Mouse (Mus musculus) embryonic stem cell, embryonic (primary cell): Measurements from ENCODE around the gene Coasy.
"Not testable (repeated sequence)": the region's sequence is repeated elsewhere in the genome, so short reads cannot be mapped to it uniquely, and the experiment has no call there.

Experiments
- CTCF ChIA-PET, 4 experiments: fragments of 300-600 bp in 2 of 4; fragments of 350-600 bp in 2 of 4; sonication (Branson Sonifier 250); formaldehyde crosslinking; loops; one replicate each; lab custom pipeline; 2022; ENCODE audit warnings: inconsistent platforms in 2 of 4; lab: Charles Lee
- POLR2A ChIA-PET, 4 experiments: fragments of 300-600 bp in 2 of 4; fragments of 350-600 bp in 2 of 4; sonication (Branson Sonifier 250); formaldehyde crosslinking; loops; one replicate each; lab custom pipeline; 2022; ENCODE audit warnings: antibody characterized with exemption in 4 of 4, inconsistent platforms in 1 of 4; lab: Charles Lee

Gene Coasy

DNA sequence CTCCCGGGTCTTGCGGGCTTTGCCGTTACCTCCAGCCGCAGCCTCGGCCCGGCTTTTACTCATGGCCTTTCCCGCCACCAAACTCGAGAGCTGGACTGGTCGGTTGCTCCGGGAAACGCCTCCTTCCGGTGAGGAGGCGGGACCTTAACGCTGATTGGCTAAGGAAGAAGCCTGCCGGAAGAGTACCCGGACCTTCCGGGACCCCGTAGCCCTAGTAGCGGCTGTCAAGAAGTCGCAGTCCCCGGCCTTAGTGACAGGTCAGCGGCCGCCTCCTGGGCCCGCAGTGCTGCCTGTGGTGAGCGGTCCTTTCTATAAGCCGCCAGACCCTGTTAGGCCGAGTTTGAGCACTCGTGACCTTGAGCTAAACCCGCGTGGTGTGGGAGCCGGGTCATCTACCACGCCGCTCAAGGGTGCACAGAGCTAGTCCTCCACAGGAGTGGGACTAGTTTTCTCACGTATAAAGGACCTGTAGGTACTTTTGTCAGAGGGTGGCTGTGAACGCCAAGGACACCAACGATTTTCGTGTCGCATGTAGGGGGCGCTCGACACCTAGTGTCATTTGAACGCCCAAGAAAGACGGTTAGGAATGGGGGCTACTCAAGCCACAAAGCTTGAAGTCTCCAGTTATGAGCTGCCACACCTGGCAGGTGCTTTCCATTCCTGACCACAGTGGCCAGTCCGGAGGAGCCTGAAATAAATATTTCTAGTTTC lies 13.1 kb downstream of the Coasy start, which contains the start of gene Psmc3ip:
Gene Psmc3ip (minus strand): TSS at position 123 of the 711 bp plus-strand sequence.
- POLR2A ChIA-PET: interaction anchor here (0.5 to 4.2 kb wide), 52 partner anchors 8 to 681 kb away, joined by 3 to 39 read pairs (median 4); partner anchors contain the start of genes Coasy (in 3 of the 4), Retreg3 (in 3 of the 4), Tubg1 (in 3 of the 4) and Mlx (in 2 of the 4)
- CTCF ChIA-PET: interaction anchor here (0.5 to 2.4 kb wide), 46 partner anchors 8 to 772 kb away, joined by 3 to 18 read pairs (median 4); partner anchors contain the start of genes Coasy (in 3 of the 4), Ccr10 (in 2 of the 4), Mlx (in 2 of the 4) and Plekhh3 (in 2 of the 4)

- CTCF ChIA-PET: no interaction called here
Measured at GRCm38 (mm10) chr11:101098231-101098630, 15.9 kb downstream of the Coasy start.

DNA sequence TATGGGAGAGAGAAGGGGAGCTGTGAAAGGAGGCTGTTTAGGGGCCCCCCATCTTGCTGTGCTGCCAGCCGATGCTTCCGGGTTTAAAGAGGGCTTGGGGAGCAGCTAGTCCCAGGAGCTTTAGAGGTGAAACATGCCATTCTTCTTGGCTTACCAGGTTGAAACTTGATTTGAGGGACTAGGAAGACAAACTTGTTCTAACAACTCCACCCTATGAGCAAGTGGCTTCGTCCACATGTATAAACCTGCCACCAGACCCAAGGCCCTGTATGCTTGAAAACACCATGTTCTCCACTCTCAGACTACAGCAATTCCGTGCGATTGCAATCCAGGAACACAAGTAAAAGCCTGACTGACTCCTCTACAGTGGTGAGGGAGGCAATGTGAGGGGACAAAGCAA lies 20.6 kb downstream of the Coasy start:
- CTCF ChIA-PET: interaction anchor here in 1 of 4 experiments (1.5 to 1.8 kb wide), 2 partner anchors 45 to 78 kb away, joined by 3 to 8 read pairs; no protein-coding TSS in a partner anchor

More at GRCm38 (mm10) chr11:101098231-101098630, 15.9 kb downstream of the Coasy start:
- POLR2A ChIA-PET: interaction anchor here in 3 of 4 experiments (0.6 to 3.1 kb wide), 5 partner anchors 11 to 778 kb away, joined by 3 to 9 read pairs (median 3); partner anchors contain the start of genes Retreg3 (in 2 of the 3) and Tubg1 (in 2 of the 3)

DNA sequence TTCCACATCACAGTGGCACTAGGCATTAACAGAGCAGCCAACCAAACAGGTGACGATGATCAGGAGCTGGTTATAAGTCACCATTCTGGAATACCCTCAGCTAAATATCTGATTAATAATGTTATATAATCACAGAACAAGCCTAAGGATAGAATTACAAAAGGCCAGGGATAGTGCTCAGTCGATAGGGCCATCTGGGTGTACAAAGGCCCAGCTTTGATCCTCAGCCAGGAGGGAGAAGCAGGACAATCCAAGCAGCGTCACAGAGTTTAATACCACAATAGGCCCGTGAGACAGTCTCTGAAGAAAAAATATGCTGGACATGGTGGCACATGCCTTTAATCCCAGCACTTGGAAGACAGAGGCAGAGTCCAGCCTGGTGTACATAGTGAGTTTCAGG lies 27.0 kb downstream of the Coasy start:
- ChIA-PET POLR2A (interaction anchor here in 2 of 4 experiments (0.6 to 4.0 kb wide), 7 partner anchors 10 to 443 kb away, joined by 3 to 14 read pairs (median 3); partner anchors contain the start of genes Retreg3 (in 2 of the 2), Tubg1 (in 2 of the 2) and Wnk4 (in 1 of the 2)), CTCF (interaction anchor here in 2 of 4 experiments (0.7 to 1.2 kb wide), 3 partner anchors 50 to 476 kb away, joined by 3 to 7 read pairs (median 3); no protein-coding TSS in a partner anchor)

More for the DNA sequence above, 20.6 kb downstream of the Coasy start:
- POLR2A ChIA-PET: interaction anchor here in 3 of 4 experiments (0.8 to 3.5 kb wide), 5 partner anchors 9 to 94 kb away, joined by 3 to 11 read pairs (median 6); partner anchors contain the start of genes Retreg3 (in 3 of the 3) and Tubg1 (in 3 of the 3)

GRCm38 (mm10) chr11:101110708-101111107 lies 28.3 kb downstream of the Coasy start:
- ChIA-PET CTCF (interaction anchor here in 1 of 4 experiments (0.6 kb wide), 1 partner anchor 65 kb away, joined by 3 read pairs; no protein-coding TSS in a partner anchor), POLR2A (interaction anchor here in 2 of 4 experiments (0.7 to 0.8 kb wide), 2 partner anchors 9 to 25 kb away, joined by 3 read pairs; partner anchors contain the start of genes Retreg3 (in 1 of the 2) and Tubg1 (in 1 of the 2))

GRCm38 (mm10) chr11:101111178-101111577 lies 28.8 kb downstream of the Coasy start:
- POLR2A ChIA-PET: interaction anchor here in 2 of 4 experiments (0.7 to 0.8 kb wide), 2 partner anchors 9 to 26 kb away, joined by 3 read pairs; partner anchors contain the start of genes Retreg3 (in 1 of the 2) and Tubg1 (in 1 of the 2)
- CTCF ChIA-PET: no interaction called here

DNA sequence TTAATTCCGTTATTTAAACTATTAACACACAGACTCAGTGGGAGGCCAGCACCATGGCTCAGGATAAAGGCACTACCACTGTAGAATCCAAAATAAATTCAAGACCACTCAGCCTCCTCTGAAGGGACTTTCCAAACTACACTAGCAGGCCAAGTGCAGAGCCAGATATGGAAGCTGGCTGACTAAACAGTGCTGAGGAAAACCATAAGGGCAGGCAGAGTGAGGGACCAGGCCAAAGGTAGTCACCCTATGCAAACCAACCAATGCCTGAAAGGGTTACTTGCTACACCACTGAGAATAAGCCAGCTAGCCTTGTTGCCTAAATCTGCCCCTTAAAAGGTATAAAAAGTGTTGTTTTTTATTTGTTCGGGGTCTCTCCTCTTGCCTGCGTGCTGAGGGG lies 29.8 kb downstream of the Coasy start:
- POLR2A ChIA-PET: no interaction called here
- CTCF ChIA-PET: no interaction called here

DNA sequence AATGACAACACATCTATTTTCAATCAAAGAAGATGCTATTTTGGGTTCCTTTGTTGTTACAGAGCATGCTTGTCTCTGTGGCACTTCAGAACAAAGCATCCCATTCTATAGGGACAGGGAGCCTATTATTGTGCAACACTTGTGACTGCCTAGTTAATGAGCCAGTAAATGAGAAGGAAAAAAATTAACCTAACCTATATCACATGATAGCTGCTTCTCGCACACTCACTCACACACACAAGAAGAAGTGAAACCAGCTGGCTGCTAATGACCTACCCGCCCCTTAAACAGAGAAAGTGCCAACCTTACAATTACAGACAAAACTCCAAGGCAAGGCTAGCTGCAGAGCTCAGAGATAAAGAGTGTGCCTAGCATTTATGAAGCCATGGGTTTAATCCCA lies 33.2 kb downstream of the Coasy start:
- ChIA-PET CTCF (interaction anchor here in 1 of 4 experiments (0.5 to 1.5 kb wide), 4 partner anchors 16 to 133 kb away, joined by 3 to 5 read pairs (median 3); partner anchors contain the start of gene Psmc3ip), POLR2A (interaction anchor here in 2 of 4 experiments (1.0 to 2.7 kb wide), 3 partner anchors 20 to 56 kb away, joined by 3 to 9 read pairs (median 3); partner anchors contain the start of genes Coasy (in 1 of the 2) and Psmc3ip (in 1 of the 2))

DNA sequence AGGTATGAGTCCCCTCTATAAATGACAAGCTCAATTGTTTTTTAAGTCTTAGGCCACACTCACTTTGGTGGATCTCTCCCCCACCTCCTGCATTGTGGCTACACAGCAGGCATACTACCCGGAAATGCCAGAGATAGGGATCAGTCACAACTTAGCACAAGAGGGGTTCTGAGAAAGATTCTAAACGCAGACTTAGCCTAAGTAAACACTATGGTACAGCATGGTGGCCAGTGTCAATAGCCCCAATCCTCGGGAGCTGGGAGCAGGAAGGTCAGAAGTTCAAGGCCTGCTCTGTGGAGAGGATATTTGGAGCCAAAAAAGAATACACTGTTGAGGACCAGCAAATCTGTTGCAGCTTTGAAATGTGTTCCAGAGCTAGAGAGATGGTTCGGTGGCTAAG lies 35.7 kb downstream of the Coasy start:
- POLR2A ChIA-PET: interaction anchor here in 2 of 4 experiments (0.7 to 3.5 kb wide), 9 partner anchors 15 to 1067 kb away, joined by 3 to 22 read pairs (median 4); partner anchors contain the start of genes Mlx (in 2 of the 2), Psmc3ip (in 2 of the 2) and Lsm12 (in 1 of the 2)
- CTCF ChIA-PET: interaction anchor here in 2 of 4 experiments (0.5 to 1.4 kb wide), 5 partner anchors 9 to 183 kb away, joined by 3 to 11 read pairs (median 3); no protein-coding TSS in a partner anchor

DNA sequence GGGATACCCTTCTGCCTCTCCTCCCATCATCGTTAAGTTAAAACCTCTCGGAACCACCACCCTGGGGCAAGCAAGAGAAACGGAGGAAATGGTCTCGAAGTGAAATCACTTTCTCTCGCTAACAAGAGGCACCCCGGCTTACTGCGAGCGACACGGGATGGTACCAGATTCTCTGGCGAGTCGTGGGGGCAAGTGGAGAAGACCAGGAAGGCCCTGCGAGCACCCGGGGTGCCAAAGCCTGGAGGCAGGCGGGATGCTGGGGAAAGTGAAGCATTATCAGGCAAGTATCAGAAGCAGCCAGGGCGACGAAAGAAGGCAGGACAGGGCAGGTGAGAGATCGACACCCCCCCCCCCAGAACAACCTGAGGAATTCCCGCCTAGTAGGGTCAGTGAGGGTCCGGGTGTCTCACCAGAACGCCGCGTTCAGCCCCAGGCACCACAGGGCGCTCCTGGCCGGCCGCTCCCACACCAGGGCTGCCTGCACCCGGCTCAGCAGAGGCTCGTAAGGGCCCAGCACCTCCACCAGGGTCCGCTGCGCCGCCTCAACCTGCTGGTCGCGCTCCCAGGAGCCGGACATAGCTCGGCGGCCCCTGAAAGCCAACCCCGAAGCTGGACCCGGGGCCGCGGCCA lies 36.9 kb downstream of the Coasy start:
- ChIA-PET POLR2A (interaction anchor here (0.6 to 3.5 kb wide), 75 partner anchors 8 to 1757 kb away, joined by 3 to 23 read pairs (median 4); partner anchors contain the start of genes Cntd1 (in 2 of the 4), Cntnap1 (in 2 of the 4), Coa3 (in 2 of the 4) and Mlx (in 2 of the 4)), CTCF (interaction anchor here in 3 of 4 experiments (0.5 to 1.8 kb wide), 17 partner anchors 8 to 792 kb away, joined by 3 to 13 read pairs (median 4); partner anchors contain the start of genes Psmc3ip (in 2 of the 3), Becn1 (in 1 of the 3), Ccr10 (in 1 of the 3) and Cntd1 (in 1 of the 3))

GRCm38 (mm10) chr11:101119761-101120544 lies 37.6 kb downstream of the Coasy start, which contains the start of the genes Retreg3 and Tubg1:
Retreg3 (minus strand) TSS chr11:101119893.
Tubg1 (plus strand) TSS chr11:101119938.
- ChIA-PET POLR2A (interaction anchor here (0.5 to 3.5 kb wide), 73 partner anchors 9 to 1757 kb away, joined by 3 to 23 read pairs (median 4); partner anchors contain the start of genes Cntd1 (in 2 of the 4), Cntnap1 (in 2 of the 4), Coa3 (in 2 of the 4) and Mlx (in 2 of the 4)), CTCF (interaction anchor here in 3 of 4 experiments (0.5 to 1.8 kb wide), 18 partner anchors 12 to 791 kb away, joined by 3 to 13 read pairs (median 4); partner anchors contain the start of genes Psmc3ip (in 2 of the 3), Becn1 (in 1 of the 3), Ccr10 (in 1 of the 3) and Cntd1 (in 1 of the 3))

GRCm38 (mm10) chr11:101120545-101121188 lies 38.3 kb downstream of the Coasy start:
- CTCF ChIA-PET: interaction anchor here in 3 of 4 experiments (0.6 to 1.8 kb wide), 16 partner anchors 11 to 181 kb away, joined by 3 to 13 read pairs (median 5); partner anchors contain the start of genes Psmc3ip (in 2 of the 3), Becn1 (in 1 of the 3), Ccr10 (in 1 of the 3) and Cntd1 (in 1 of the 3)

GRCm38 (mm10) chr11:101124494-101124893 lies 42.1 kb downstream of the Coasy start:
- ChIA-PET CTCF (interaction anchor here in 2 of 4 experiments (1.5 to 1.9 kb wide), 2 partner anchors 52 to 56 kb away, joined by 5 to 6 read pairs; no protein-coding TSS in a partner anchor), POLR2A (interaction anchor here in 1 of 4 experiments (1.2 to 1.4 kb wide), 2 partner anchors 24 to 36 kb away, joined by 3 to 4 read pairs; no protein-coding TSS in a partner anchor)

More at GRCm38 (mm10) chr11:101120545-101121188, 38.3 kb downstream of the Coasy start:
- POLR2A ChIA-PET: interaction anchor here (0.5 to 3.5 kb wide), 64 partner anchors 8 to 801 kb away, joined by 3 to 23 read pairs (median 4); partner anchors contain the start of genes Cntd1 (in 2 of the 4), Cntnap1 (in 2 of the 4), Coa3 (in 2 of the 4) and Mlx (in 2 of the 4)

- CTCF ChIA-PET: interaction anchor here in 1 of 4 experiments (1.9 kb wide), 1 partner anchor 52 kb away, joined by 5 read pairs; no protein-coding TSS in a partner anchor
- POLR2A ChIA-PET: not testable (repeated sequence)
Measured at GRCm38 (mm10) chr11:101125008-101125407, 42.6 kb downstream of the Coasy start.

GRCm38 (mm10) chr11:101127075-101127474 lies 44.7 kb downstream of the Coasy start:
- ChIA-PET CTCF (interaction anchor here (0.6 to 1.9 kb wide), 30 partner anchors 8 to 1196 kb away, joined by 3 to 17 read pairs (median 3); partner anchors contain the start of genes Becn1 (in 1 of the 4) and Psmc3ip (in 1 of the 4)), POLR2A (interaction anchor here (0.6 to 1.5 kb wide), 7 partner anchors 10 to 425 kb away, joined by 3 to 8 read pairs (median 3); partner anchors contain the start of genes Brca1 (in 1 of the 4), Cntd1 (in 1 of the 4), Coa3 (in 1 of the 4) and Nbr1 (in 1 of the 4))
